Mouse (Mus musculus): Measurements from ENCODE around the gene Fank1. TPM values are rescaled to one million over a fixed set of nuclear protein-coding genes. Genes with fewer than 3 reads are reported as not detected.
A peak's percentile ranks its signal among the peaks of the same experiment; 100 is the strongest.

Fank1 gene
- total RNA-seq, 2 experiments from 2014 or later, result not detected

DNA sequence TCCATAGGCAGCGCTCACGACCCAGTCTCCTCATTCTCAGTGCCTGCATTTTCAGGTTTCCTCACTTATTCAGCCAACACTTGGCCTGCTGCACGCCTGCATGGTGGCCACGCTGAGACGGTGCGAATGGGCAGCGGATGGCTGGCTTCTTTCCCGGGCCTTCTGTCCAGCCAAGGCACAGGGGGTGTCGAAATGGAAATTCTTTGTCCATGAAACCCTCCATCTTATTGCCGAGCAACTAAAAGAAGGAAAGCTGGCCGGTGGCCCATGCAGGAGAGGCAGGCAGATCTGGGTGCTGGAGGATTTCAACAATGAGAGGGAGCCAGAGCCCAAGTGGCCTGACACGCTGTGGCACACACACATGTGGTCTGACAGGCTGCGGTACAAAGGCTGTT lies 10.8 kb upstream of the Fank1 start:
- peak; percentile 84 for DNase-seq (ENCODE audit: low spot score)

DNA sequence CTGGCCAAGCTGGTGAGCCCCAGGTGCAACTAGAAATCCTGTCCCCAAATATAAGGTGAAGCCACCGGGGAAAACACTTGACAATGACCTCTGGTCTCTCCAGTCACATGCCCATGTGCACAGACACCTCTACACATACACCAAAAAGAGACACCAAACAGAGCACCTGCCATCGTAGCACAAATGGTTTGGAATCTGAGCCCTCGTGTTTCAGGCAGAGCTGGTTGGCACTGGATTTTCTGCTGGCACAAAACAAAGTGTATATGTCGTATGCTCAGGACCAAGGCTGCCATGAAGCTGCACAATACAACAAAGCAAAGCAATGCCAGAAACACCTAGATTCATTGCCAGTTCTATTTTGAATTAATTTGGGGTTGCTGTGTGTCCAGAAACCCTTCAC lies 8.6 kb upstream of the Fank1 start:
- no peak for DNase-seq (ENCODE audit: low spot score)

DNA sequence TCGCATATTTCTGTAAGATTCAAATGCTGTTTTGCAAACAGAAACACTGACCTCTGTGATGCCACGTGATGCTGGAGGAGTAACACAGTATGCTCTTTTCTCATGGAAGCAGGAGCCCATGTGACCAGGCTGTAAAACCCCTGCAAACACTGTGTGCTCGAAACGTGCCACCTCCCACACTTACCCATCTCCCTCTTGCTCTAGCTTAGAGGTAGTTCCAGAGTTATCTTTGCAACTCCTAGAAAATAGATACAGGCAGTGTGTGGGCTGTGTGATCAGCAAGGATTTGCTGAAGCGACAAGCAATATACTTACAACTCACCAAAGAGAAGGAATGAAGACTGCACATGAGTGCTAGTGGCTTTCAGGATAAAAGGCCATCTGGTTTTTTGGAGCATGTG lies 8.1 kb upstream of the Fank1 start:
- no peak for DNase-seq (ENCODE audit: low spot score)

DNA sequence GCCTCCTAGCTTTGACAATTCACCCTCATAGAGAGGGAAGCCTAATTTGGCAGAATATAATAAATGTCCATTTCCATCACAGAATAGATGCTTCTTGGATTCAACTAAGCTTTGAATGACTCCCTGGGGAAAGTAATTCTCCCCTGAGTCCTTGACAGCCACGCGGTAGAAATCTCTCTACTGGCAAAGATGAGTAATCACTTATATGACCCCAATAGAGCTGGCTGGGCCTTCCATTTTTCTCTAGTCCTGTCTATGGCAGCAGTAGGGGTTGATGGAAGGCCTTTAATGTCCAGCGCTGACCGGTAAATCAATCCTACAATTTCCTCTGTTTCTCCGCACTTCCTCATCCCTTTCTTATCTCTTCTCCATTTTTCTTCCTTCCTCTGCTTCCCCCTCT lies 1.5 kb upstream of the Fank1 start:
- peak; percentile 29 for DNase-seq (ENCODE audit: low spot score)

DNA sequence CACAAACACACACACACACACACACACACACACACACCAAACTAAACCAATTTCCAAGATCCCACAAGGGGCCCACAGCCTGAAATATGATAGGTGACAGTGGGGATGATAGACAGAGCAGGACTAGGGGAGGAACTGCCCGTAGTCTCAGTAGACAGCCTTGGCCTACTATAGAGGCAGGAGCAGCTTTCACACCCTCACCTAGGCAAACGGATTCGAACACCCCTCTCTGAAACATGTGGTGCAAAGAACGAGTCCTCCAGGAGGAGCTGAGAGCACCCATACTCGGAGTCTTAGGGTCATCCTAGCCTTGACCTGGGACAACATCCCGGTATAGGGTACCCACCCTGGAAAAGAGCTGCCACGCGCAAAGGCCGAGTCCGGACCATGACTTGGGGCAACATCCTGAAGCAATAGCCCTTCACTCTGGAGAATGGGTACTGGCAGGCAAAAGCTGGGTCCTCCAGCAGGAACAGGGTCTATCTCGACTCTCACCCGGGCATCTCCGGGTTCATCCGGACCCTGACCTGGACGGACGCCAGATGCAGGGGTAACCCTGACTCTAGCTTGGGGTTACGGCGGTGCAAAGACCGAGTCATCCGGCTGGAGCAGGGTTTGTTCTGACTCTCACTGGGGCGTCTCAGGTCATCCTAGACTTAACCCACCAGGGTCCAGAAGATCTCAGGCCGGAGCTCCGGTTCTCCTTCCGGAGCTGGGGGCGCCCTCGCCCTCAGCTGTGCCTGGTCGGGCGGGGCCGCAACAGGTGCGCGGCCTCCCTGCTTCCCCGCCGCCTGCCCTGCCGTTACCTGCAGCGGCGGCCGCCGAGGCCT lies 650 bp upstream of the Fank1 start:
- peak; percentile 39 for DNase-seq (ENCODE audit: low spot score)

DNA sequence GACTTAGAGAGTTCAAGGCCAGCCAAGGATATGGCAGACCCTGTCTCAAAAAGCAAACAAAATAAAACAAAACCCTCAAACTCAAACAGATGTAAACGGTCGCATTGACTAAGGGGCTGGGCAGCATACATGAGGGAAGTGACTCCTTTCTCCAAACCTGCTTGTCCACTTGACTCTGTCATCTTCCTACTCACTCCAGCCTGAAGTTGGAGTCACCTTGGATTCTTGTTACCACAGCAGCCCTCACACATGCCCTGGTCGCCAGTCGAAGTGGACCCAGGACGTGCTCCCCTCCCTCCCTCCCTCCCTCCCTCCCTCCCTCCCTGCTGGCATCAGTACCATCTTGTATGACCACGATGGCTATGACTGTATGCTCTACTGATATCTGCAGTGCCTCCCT lies 4.9 kb downstream of the Fank1 start:
- no peak for DNase-seq (ENCODE audit: low spot score)

DNA sequence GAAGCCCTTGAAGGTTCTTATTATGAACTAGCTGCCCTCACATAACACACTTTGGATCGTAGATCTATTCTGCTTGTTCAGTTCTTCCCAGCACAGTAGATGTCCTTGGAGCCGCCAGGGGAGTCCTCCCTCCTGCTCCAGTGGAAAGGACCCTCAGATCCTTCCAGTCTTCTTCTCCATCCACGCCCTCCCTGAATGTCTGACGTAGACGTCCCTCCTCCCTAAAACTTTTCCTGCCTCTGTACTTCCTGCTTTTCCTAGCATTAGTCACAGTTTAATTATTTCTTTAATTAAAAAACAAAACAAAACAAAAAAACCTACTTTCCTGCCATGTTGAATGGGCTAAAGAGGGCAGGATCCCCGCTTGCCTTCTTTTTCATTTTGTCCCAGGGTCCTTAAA lies 5.3 kb downstream of the Fank1 start:
- DNase-seq (ENCODE audit: low spot score), result no peak

DNA sequence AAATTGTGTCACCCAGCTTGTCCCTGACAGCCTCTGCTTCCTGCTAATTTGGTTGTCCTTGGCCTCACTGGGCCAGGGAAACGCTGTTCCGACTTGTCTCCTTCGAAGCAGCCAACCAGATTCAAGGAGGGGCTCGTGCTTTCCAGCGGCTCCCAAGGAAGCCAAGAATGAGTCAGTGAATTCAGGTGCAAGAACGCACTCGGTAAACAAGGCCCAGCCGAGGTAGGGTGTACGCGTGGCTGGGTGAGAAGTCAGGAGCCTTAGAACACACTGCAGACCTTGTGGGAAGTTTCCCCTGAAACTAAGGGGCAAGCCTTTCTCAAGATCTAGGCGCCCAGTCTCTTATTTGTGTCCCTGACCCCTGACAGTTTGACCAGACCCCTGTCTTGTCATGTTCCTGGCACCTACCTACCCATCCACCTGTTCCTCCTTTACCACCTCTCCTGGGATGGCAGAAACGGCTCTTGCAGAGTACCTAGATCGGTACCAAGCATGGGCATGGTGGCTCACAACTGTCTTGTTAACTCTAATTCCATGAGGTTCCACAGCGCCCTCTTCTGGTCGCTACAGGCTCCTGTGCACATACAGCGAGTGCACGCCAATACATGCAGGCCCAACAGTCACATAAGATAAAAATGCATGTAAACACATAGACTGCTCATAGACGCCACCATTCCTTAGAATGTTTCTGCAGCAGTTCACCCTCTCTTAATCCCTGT lies 6.2 kb downstream of the Fank1 start, which contains the start of gene Dhx32:
Gene Dhx32, minus strand, starts transcription at position 10 of the 719 bp plus-strand sequence.
- peak; percentile 85 for DNase-seq (ENCODE audit: low spot score)

DNA sequence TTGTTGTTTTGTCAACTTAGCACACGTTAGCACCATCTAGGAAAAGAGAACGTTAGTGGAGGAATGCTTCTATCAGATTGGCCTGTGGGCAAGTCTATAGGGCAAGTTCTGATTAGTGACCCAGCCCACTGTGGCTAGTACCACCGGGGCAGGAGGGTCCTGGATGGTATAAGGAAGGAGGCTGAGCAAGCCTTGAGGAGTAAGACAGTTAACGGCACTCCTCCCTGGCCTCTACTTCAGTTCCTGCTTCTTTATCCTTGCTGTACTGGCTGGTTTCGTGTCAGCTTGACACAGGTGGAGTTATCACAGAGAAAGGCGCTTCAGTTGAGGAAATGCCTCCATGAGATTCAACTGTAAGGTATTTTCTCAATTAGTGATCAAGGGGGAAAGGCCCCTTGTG lies 10.9 kb downstream of the Fank1 start:
- no peak for DNase-seq (ENCODE audit: low spot score)

DNA sequence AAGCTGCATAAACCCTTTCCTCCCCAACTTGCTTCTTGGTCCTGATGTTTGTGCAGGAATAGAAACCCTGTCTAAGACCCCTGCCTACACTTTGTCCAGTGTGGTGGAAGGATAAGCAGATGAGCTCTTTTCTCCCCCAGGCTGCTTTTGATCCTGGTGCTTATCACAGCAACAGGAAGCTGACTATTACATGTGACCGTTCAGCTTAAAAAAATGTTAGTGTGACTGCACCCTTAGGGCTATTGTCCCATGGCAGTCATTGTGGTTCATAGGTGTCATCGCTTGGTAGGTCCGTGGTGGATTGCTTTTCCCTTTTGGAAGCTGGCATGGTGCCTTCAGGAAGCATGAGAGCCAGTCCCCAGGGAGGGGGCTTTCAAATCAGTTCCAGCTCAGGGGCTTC lies 11.5 kb downstream of the Fank1 start:
- no peak for DNase-seq (ENCODE audit: low spot score)

DNA sequence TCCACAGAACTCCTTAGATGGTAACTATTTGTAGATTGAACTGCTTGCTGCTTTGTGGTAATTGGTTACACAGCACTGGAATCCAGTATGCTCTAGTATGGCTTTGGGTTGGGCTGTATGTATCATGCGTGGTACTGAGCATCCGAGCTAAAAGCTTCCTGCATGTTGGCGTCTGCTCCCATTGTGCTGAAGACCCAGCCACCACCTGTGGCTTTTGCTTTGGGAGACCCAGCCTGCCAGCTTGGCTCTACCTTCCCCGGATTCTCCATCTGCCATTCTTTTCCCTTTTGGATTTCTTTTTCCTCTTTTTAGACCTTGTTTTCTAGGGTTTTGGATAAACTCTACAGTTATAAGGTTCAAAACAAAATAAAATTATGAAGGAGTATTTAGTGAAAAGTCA lies 13.5 kb downstream of the Fank1 start:
- DNase-seq (ENCODE audit: low spot score), result no peak

DNA sequence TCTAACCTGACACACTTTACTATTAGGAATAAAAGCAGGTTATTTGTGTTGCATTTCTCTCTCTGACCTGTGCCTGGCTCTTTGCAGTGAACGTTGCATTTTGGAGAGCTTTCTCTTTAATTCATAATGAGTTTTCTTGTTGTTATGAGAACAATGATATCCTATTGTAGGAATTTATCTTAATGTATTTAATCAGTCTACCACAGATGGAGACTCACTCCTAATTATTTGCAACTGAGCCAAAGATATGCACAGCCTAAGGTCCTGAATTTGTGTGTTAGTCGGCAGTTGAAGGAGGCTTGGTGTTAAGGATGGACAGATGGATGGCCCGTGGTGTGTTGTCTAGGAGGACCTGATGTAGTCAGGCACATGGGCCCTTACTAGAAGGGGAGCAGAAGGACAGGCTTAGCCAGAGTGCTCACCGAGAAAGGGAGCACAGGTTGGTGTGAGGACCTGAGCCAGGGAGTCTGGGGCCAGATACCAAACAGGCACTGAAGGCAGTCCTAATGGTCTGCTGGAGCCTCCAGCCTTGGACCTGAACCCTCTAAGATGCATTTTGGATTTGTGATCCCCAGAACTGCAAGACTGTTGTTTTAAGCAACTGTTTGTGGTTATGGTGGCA lies 14.1 kb downstream of the Fank1 start:
- DNase-seq (ENCODE audit: low spot score), result no peak

DNA sequence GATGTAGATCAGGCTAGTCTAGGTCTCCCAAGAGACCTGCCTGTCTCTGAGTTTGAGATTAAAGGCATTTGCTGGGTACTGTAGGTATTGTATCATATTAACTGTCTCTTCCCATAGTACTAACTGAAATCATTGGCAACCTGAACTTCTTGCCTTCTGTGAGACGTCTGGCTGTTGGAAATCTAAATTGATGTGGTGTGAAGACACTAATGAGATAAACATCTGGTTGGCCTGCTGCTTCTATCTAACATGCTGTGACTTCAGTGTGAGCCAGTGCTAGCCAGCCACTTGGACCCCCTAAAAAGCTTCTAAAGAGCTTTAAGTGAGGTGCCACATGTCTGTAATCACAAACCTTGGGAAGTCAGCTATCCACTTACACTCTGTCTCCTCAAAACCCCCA lies 16.1 kb downstream of the Fank1 start:
- no peak for DNase-seq (ENCODE audit: low spot score)

DNA sequence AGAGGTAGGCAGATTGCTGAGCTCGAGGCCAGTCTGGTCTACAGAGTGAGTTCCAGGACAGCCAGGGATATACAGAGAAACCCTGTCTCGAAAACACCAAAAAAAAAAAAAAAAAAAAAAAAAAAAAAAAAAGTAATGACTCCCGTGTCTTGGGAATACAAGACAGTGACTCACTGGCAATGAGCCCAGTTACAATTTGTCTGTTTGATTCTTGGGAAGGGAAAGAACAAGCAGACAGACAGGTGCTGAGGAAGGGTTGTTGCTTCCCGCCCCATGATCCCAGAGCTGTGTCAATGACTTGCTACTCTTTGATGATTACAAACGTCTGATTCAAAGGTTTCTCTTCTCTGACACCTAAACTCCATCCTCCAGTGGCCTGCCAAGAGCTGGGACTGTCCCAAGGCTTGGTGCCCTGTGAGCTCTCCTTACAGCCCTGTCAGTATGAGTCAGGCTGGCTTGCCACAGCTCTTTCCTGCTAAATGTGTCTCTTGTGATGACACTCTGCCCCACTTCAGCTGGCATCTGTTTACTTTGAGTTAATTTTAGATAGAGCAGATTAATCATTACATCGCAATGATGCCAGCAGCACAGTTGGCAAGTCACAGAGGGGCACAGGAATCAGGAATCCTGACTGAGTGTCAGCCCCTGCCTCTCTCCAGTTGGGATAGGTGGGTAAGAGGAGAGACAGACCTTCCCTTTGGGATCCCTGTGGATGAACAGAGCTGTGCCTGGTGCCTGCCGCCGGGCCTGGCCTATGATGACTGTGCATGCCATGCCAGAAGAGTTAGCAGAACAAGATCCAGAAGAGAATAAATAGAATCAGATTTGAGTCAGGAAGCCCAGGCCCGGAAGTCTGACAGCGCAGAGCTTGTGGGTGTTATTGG lies 16.8 kb downstream of the Fank1 start:
- peak; percentile 91 for DNase-seq (ENCODE audit: low spot score)

DNA sequence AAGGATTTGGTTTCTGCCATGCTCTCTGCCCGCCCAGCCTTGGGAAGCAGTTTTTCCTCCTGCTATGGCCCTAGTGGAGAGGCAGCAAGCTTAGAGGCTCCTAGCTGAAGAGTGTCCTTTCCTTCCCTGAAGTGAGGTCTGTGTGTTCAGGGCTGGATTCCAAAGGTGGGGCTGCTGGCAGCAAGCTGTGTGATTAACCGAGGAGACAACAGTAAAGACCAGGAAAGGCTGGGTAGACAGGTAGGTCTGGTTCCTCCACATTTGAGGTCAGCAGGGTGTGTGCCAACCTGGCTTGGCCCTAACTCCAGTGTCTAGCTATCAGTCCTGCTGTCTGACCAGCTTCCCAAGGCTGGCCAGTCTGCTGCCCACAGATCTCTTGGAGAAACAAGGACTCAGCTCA lies 18.1 kb downstream of the Fank1 start:
- peak; percentile 8 for DNase-seq (ENCODE audit: low spot score)

DNA sequence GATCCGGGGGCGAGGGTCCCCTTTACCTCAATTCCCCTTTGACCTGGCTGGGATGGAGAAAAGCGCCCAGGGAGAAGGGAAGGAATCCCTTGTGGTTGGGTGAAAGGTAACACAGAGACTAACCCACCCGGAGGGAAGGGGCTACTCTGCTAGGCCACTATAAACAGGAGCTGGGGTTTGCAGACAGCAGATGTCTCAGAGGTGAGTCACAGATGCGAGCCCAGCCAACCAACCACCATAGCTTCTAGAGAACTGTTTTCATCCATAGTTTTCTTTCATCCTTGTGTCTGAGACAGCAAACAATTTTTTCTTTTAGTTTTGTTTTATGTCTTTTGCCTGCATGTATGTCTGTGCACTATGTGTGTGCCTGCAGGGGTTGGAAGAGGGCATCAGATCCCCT lies 23.3 kb downstream of the Fank1 start:
- no peak for DNase-seq (ENCODE audit: low spot score)

DNA sequence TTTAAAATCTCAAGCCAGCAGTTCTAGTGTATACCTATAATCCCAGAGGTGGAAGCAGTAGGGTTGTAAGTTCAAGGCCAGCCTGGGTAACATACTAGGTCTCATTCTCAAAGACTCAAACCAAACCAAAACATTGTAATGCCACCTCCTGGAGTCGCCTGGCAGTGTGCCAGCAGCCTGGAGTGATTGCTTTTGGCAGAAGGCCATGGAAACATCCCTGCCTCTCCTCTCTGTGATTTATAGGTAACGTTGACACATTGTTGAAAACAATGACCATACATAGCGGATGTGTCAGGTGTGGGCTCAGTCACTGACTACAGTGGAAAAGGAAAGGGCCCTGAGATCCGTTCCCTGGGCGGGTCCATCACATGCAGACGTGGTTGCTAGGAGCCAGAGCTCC lies 25.2 kb downstream of the Fank1 start:
- DNase-seq (ENCODE audit: low spot score), result no peak

DNA sequence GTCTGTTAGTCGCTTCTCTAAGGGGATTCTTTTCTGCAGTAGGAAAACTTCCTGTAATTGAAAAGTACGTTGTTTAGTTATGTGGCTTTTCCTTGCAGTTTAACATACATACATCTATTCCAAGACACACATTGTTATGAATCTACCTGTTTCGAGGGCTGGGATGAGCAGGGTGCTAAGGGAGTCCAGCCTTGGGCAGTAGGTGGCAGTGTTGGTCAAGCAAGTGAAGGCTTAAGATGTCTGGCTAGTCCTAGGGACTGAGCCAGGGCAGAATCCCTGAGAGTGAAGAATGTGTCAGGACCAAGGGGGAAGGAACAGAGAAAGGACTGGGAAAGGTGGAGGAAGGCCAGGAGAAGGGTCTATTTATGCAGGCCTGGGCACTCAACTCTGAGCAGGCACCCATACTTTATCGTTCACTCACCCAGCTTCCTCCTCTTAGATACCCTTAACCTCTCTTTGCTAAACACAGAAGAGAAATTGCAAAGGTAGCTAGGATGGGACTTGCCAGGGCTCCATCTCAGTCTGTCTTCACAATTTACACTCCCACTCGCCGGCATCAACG lies 29.0 kb downstream of the Fank1 start:
- peak; percentile 63 for DNase-seq (ENCODE audit: low spot score)

DNA sequence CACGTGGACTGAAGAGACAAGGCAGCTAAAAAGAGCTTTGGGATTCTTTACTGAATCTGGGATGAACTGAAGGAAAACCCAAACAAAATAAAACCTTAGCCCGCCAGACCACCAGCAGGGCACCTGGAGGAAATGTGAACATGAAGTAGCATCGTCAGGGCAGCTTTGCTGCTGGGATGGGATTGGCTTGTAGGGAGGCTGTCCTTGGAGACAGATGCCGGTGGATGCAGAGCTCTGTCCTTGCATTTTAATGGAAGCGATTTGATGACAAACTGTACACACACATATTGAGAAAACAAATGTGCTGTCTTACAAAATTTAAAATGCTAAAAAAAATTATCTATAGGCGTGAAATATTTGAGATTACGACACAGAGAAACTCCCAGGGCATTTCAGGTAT lies 36.3 kb downstream of the Fank1 start:
- DNase-seq (ENCODE audit: low spot score), result no peak

DNA sequence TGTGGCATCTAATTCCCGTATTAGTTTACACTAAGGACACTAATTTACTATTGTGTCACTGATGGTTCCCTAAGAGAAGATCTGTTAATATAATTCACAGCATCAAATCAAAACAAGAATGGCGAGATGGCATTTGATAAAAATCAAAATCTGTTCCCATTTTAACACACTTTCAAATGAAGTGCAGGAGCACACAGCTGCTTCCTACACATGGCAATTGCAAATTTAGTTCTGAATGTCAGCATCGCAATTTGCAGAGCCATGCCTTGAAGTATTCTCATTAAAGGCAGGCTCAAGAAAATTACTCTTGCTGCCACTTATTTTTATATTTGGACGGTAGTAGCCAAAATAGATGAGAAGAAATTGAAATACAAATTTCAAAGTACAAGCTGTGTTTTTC lies 36.7 kb downstream of the Fank1 start:
- no peak for DNase-seq (ENCODE audit: low spot score)

DNA sequence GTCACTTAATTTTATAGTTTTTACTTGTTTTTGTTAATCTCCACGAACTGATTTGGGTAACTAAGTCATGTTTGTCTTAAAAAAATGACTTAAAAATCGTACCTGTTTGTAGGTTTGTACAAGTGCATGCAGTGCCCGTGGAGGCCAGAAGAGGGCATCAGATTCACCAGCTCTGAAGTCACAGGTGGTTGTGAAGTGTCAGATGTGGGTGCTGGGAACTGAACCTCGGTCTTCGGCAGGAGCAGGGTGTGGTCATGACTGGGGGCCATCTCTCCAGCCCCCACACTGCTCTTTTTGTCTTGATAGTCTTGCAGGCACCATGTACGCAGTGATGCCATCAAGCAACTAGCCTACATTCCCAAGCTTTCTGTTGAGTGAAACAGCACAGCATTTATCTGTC lies 47.1 kb downstream of the Fank1 start:
- no peak for DNase-seq (ENCODE audit: low spot score)
